Mouse (Mus musculus) lung, postnatal 10 days (tissue): ENCODE measurements at regions not wholly inside any gene's neighbourhood (a gene's known extent, or its start where the extent isn't known, plus 50 kb on each side); places are given as distances from the start of the nearest gene placed in this dataset.

Source experiments
- DNase-seq: peaks from one replicate; pipeline ENCODE4 v3.0.0; 2021

DNA sequence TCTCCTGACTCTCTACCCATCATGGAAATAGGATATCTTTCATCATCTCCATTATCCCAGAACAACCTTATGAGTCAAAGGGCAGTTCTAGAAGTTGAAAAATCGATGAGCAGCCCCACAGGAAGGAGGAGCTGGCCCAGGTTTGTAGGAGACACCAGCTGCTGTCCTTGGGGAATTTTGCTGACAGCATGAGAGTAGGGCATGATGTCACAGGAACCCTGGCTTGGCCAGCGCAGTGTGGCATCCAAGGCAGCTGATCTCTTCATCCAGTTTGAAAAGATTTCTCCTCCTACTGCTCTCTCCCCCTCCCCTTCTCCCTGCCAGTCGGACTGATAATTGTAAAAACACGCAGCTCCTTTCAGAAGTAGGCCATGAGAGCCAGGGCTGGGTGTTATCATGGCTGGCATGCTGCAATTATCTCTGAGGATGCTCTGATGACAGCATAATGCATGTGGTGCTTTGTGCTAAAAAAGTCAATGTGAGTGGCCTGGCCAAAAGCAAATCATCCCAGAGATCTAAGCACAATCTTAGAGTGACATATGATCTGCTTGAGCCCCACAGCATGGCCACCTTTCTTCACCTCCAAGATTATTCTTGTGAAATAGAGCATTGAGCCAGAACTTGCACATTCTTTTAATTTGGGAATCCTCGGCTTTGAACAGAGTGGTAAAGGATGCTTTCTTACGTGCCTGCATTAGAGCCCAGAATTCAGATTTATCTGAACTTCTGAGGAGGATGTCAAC lies 54.2 kb downstream of the Gjd2 start:
- DNase-seq, result no peak

DNA sequence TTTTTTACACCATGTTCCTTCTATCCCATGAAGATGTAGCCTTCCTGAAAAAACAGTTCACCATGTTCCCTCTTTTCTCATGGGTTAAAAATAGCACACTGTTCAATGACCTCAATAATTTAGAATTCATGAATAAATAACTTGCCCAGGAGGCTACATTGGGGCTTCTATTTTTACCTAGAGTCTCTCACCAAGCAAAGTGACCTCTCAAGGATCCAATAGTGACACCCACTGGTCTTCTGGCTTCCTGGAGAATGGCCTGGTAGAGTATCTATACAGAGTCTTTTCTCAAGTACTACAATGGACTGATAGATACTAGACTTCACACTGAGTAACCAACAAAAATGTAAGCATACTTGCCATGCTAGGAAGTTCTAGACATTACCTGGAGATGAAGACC lies 60.9 kb downstream of the Gjd2 start:
- DNase-seq, result no peak

DNA sequence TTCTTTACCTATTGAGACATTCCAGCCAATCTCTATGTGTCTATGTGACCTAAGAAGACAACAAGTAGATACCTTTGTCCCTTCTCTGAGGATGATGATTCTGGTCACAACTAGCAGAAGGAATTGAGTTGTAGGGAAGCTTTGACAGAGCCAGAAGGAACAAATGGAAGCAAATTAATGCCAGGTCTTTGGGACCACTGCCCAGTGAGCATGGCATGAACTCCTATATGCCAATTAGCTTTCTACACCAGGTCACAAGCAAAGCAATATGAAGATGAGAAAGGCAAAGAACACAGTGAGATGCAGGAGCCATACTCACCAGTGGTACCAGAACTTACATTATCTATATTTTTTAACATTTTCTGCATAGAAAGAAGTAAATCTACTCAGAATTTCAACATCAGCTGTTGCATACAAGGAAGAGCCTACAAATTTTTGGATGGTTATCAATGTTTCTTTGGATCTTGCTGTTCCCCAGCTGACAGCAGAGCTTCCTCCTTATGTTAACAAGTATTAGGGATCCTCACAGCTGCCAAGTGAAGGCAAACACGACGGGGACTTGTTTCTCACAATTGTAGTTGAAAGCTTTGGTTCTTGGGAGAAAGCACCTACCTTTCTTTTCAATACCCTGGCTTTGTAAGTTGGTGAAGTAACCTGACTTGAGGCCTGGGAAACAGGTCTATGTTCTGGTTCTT lies 64.0 kb downstream of the Gjd2 start:
- DNase-seq, result no peak

DNA sequence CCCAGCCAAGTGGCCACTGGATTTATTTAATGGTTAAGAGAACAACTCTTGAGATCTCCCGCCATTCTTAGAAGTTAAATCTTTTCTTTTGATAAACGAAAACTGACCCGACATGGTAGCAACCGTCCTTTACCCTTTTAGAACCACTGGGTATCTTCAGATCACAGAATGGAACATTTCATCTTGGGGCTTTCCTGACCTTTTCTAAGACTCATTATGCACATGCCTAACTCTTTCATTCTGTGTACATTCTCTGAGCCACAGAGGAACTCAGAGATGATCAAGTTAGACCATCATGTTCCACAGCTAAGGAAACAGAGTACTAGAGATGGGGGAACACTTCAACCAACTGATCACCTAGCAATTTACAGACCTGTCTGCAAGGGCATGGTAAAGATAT lies 81.7 kb downstream of the Gjd2 start:
- DNase-seq, result no peak

DNA sequence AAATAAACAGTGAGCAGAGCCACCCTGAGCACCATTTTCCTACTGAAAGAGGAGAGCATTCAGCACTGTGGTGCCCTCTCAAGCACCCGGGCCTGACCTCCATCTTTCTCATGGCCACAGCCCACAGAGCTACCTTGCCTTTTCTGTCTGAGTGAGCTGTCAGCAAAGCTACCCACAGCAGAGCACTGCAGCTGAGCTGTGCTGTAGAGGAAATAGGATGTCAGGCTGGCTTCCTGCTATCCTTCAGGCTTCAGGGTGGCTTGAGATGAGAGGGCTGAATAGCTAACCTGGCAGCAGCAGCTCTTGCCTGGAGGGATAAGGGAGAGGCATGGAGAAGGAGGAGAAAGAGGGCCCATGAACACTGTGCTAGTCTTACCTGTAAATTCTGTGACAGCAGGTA lies 82.5 kb downstream of the Gjd2 start:
- no peak for DNase-seq

DNA sequence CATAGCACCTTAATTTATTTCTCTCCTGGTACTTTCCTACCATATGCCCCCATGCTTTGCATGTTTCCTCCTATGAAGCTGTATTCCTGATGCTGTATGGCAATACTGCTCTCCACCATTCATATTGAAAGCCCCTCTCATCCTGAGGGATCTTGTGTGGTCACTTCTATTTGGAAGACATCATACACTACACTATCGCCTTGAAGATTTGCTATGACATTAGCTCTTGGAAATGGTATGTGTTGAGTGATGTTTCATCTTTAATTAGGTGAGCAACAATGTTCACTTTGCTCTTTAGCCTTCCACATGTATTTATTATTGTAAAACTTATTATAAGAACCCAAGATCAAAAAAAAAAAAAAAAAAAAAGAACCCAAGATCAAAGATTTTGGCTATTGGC lies 81.2 kb upstream of the Arhgap11a start:
- no peak for DNase-seq

DNA sequence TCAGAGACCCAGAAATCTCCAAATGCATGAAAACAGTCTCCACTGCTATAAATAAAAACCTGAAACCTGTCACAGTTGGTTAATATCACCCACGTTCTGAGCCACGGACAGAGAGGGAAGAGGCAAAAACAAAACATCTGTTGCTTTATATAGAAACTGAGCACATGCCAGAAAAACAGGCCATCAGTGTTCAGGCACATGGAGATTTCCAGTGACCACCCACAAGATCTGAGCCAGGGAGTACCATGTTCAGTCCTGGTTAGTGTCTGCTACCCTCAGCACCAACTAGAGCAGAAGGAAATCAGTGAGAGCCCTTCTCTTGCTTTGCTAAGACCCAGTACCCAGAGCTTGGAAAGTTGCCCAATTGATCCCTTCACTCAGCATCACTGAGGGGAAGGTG lies 75.7 kb upstream of the Arhgap11a start:
- DNase-seq, result no peak

DNA sequence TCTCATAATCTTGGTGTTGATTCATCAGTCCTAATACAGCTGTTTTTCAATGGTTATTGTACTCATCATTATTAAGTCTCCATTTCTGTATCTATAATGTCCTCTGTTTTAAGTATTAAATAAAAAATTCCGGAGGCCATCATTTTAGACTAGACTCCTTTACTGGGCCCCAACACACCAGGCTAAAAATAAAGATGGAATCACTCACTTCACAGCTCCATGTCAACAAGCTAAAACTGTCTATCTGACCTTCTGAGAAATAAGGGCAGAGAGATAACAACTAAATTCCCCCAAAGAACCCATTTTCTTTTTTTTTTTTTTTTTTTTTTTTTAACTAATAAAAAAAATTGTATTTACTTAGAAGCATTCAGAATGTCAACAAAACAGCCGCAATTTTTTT lies 70.5 kb upstream of the Arhgap11a start:
- no peak for DNase-seq

DNA sequence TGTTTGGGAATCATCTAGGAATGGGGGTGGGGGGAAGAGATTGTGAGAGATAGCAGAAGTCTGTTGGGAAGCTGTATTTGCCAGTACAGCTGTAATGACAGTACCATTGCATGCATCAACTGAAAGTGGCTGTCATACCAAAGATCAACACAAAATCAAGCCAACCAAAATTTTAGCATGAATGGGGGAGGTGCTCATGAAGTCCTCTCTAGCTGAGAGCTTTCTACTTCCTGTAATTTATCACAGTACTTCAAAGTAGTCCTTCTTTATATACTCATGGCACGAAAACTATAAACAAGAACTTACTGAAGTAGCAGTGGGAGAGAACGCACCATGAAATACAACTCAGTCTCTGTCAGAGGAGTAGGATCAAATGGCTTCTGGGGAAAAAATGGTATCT lies 65.8 kb upstream of the Arhgap11a start:
- no peak for DNase-seq

DNA sequence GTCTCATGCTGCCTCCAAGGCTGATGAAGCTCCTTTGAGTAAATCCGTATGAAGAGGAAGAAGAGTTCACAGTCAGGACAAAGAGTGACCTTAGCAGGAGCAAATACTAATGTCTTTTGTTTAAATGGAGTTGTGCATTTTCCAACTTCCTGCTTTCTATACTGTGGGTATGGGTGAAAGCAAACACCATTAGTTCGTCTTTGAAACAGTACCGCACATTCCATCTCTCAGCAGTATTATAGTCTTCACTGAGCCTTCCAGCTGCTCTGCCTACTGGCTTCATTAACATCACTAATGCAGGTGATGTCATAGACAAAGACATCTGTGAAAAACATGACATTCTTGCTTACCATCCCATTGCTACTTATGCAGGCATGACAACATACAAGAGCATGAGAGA lies 62.7 kb upstream of the Arhgap11a start:
- no peak for DNase-seq

DNA sequence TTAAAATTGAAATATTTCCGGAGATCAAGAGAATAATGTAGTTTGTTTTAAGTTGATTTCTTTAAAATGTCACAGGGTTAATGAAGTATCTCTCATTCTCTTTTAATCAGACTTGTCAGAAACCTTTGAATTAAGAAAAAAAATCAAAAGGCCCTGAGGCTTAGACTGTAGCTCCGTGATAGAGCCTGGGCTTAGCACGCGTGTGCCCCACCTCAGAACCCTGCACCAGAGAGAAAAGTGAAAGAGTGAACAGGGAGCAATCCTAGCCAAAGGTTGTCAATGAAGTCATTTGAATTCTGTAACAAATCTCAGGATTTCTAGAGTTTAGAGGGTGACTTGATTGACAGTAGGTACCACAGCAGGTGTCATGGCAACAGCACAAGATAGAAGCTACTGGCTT lies 61.0 kb upstream of the Arhgap11a start:
- no peak for DNase-seq

DNA sequence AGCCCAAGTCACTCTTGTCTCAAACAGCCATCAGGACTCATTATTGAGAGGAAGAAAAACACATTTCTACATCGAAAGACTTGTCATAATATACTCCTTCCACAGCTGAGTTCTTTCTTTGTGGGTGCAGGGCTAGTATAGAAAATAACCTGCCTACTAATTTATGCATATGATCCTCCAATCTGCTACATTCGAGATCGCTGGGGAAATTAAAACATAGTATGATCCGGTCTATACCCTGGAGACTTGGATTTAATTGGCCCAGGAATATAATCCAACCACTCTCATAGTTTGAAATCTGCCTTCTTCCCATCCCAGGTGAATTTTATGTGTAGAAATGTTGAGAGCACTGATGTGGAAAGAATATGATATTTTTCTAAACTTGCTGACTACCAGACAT lies 60.2 kb upstream of the Arhgap11a start:
- no peak for DNase-seq

DNA sequence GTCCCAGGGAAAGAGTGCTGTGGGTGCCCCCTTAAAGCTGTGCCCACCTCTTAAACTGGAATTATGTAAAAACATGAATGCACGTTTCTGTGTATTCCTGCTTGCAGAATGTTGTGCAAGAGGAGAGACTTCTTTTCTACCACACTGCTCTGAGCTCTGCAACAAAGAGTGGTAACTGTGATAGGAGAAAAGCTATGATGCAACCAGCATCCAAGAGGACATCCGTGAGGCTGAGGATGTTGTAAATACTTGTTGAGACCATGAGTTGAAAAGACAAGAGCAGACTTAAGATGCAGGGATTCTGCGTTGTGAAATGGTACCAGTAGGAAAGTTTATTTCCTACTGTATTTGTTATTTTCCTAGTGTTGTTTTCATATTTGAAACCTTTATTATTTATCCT lies 56.0 kb upstream of the Arhgap11a start:
- DNase-seq, result no peak

DNA sequence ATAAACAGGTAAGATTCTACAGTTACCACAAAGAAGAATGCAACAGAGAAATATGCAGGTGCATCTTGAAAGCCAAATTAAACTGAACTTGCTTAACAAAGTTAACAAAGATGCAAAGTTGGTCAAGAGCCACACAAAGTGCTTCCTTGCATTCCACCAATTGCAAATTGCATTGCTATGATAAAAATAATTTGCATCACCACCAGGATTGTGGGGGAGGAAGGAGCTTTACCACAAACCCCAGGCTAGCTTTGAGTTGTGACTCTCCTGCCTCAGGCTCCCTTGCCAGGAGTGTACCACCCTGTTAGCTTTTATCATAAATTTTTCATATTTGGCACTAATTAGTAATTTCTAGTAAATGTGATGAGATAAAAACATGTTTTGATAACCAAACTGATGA lies 55.4 kb upstream of the Arhgap11a start:
- no peak for DNase-seq

DNA sequence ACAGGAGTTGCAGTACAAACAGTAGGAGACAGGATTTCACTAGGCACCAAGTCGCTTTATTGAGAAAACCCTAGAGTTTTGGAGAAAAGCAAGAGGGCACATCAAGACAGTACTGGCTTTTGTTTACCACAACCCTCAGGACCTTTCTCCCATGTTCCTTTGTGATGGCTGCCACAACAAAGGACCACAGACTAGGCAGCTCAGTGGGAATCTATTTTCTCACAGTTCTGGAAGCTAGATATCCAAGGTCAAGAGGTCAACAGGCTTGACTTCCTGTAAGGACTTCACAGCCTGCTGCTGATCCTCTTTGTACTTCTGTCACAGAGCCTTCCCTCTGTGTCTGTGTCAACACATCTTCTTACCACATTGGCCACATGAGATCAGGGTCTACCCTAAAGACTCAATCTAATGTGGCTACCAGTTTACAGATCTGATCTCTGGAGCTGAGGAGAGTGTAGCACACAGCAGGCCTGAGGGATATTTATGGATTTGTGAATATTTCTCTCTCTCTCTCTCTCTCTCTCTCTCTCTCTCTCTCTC lies 54.6 kb upstream of the Arhgap11a start:
- DNase-seq, result no peak

DNA sequence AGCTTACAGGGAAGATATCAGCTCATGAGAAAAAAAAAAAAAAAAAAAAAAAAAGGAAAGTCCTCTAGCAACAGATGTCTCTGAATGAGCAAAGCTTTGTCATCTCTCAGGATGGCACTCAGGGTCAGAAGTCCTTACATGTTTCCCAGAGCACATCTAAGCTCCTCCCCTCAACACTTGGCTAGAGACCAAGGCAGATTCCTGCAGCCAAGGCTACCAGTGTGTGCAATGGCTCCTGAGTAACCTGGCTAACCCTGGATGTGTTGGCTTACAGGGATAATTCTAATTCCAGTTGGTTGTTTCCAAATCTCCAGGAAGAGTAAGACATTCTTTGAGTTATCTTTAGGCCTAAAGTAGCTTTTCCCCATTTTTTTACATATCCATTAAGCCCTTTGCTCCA lies 53.9 kb upstream of the Arhgap11a start:
- DNase-seq, result peak; percentile 11

DNA sequence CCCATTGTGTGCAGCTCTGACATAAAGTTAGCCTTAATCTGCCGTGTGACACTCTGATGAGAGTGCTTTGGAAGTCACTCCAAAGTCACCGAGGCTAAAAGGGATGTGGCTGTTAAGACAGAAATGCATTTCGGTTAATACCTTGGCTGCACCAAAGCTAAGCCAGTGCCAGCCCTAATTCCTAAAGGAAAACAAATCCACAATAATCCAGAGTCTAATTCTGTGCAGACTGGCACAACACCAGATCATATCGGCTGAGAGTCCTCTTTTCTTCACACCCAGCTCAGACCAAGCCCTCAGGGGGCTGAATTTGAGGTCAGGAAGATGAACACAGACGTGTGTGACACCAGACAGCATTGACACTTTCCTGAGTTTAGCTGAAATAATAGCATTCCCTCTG lies 52.0 kb upstream of the Arhgap11a start:
- DNase-seq, result no peak

DNA sequence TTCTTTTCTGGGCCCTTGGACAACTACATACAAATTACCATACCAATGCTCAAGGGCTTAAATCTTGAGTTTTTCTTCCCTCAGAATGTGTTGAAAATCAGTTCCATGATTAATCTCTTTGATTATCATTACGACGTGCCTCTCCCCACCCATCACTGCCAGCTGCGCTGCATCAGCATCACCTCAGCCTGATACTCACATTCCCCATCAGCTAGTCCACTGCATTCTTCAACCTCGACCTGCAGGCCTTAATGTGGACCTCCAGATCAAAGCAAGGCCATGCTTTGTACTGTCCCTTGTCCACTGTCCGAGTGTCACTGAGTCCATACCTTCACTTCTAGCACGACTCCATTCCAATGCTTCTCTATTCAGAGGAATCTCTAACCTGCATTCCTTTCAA lies 50.3 kb upstream of the Arhgap11a start:
- peak; percentile 14 for DNase-seq
